Mouse (Mus musculus) urinary bladder, adult 2 months (tissue): Measurements from ENCODE around the gene Galns. TPM values are rescaled to one million over a fixed set of nuclear protein-coding genes. Genes with fewer than 3 reads are reported as not detected.

Experiments
- DNase-seq: peaks from one replicate; pipeline ENCODE4 v3.0.0; 2022; ENCODE audit warnings: low spot score
- polyA plus RNA-seq: library from polyadenylated mRNA; depleted of rRNA; stranded (reverse); fragments of >200 nt; gene quantifications from 2 replicates; pipeline ENCODE4 v1.2.3, GENCODE M21; 2012; rRNA removed

The Galns gene
- polyA plus RNA-seq, 1 experiment = 16.2 TPM

DNA sequence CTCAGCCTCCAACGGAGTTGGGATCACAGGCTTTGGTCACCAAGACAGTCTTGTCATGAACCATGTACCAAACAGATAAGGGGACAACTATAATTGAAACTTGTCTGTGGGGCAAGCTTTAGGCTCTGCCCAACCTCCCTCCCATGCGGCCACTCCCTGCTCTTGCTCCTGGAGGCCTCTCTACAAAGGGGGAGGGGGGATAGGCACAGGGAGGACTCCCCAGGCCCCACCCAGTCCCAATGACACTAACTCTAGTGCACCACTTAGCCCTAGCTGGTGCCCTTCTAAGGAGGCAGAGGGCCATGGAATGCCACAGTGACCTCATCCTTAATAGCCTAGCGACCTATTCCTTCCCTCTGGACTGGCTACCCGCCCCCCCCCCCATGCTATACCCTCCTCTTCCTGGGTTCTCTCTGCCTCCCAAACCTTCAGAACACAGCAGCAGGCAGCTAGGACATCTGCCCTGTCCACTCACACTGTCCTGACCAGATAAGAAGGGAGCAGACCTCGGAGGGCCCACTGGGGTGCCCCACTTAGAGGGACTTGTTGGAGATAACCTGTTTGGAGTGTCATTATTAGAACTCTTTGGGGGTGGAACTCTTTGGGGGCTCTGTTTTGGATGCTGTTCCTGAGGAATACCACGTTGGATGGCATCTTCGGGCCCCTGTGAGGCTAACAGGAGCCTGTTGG is 65.1 kb downstream of the Galns start:
- DNase-seq = no peak

DNA sequence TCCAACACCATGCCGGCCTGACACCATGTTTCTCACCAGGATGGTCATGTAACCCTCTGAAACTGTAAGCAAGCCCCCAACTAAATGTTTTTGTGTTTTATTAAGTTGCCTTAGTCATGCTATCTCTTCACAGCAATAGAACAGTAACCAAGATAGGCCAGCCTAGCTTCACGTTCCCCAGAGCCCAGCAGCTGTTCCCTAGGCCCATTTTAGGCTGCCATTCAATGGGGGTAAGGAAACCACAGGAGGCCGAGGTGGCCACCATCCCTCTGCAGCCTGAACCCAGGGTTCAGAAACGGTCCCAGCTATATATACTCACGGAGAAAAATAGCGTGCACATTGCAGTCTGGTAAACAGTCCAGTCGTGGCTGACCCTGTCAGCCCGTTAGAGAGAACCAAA is 67.1 kb downstream of the Galns start:
- no peak for DNase-seq

DNA sequence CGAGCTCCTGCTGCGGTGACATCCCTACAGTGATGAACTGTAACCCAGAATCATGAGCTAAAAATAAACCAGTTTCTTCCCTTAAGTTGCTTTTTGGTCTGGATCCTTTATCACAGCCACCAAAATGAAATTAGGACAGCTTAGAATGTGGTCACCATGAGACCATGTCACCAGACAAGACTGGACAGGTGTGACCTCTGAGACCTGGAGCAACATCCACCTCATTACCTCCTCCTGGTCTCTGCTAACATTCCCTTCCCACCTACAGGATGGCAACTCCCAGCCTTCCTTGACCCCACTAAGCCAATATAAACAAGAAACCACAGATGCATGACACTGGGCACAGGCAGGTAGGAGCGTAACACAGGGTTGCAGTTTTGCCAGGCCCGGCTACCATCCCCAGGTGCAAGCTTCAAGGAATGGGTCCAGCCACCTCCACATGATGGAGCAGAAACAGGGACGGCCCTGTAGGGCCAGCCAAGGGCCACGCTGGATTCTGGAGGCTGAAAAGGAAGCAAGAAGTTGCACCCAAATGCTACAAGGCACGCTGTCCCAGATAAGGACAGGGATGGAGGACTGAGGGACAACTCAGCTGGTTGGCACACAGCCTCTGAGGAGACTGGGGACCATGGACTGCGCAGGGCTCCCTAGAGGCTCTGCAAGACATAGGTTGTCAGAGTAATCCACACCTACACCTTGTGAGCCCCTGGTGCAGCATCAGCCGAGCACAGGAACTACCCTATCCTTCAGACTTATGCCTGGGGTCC is 72.8 kb downstream of the Galns start:
- DNase-seq = no peak

DNA sequence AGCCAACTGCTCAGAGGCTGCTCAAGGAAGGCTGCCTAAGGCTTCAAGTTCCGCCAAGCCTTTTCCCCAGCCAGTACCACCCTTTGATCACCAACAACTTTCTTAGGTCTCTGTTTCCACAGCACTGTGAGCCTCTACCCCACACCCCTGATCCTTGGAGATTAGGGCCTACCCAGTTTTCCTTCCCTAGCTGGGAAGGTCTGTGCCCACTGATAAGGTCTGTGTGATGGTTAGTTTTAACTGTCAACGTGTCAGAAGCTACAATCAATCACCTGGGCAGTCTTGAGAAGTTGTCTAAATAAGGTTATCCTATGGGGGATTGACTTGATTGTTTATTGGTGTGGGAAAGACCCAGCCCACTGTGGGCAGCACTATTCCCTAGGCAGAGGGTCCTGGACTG is 73.5 kb downstream of the Galns start:
- DNase-seq = no peak

DNA sequence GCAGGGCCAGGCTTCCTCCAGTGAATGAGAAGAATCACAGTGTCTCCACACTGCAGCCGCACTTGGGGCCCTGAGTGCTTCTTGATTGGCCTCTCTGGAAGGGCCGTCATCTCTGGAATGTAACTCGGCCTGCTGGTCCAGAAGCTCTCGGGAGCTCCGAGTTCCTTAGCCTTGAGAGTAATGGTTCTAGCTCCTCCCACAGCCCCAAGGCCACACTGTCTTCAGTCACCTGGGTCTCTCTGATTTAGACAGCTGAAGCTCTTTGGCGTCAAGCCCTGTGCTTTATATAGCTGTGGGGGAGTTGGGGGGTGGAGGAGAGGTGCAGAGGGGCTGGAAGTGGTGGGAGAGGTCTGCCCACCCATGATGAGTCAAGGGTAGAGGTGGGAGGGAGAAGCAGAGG is 74.2 kb downstream of the Galns start:
- no peak for DNase-seq

DNA sequence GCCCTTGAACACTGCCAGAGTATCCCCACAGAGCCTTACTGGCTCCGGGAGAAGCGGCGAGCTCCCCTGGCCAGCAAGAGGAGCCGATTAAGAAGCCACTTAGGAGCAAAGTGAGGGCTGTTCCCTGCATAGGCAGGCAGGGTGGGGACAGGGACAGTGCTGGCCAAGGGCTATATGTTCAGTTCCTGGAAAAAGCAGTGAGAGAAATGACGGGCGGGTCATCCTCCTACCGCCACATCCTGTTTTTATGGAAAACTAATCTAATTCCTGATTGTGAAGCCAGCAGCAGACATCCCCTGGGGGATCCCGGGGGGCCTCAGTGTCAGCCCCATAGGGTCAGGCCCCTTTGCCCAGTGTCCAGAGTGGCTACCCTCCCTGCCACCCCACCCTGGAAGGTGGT is 80.0 kb downstream of the Galns start:
- DNase-seq = no peak

DNA sequence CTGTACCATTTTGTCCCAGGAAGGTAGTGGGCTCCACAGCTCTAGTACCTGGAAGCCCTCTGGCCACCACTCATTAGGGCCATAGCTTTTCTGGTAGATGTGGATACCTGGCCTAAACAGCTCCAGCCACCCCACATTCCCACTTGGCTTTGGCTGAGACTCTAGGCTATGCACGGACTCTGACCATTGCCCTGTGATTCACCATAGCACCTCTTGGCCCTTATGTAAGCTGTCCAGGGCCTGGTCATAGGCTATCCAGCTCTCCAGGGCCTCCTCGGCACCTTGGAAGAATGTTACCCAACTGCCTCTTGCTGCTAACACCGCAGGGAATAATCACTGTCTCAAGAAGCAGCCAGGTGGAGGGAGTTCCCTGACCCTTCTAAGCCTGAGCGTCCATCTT is 82.1 kb downstream of the Galns start:
- no peak for DNase-seq

Other genes with a start within 250 kb of the Galns start
- 26.4 and 29.9 TPM in 2 replicates for gene Zc3h18, start 234.9 kb downstream of the Galns start, polyA plus RNA-seq
- gene Il17c, start 189.4 kb downstream of the Galns start, polyA plus RNA-seq = not detected in 2 replicates
- gene Cyba, start 178.5 kb downstream of the Galns start, polyA plus RNA-seq = 115 and 130 TPM in 2 replicates
- 18.0 and 26.0 TPM in 2 replicates for gene Mvd, start 168.0 kb downstream of the Galns start, polyA plus RNA-seq
- gene Snai3, start 150.7 kb downstream of the Galns start, polyA plus RNA-seq = 2.9 and 3.2 TPM in 2 replicates
- 61.1 and 64.7 TPM in 2 replicates for gene Rnf166, start 135.4 kb downstream of the Galns start, polyA plus RNA-seq
- 27.6 and 33.1 TPM in 2 replicates for gene Ctu2, start 135.3 kb downstream of the Galns start, polyA plus RNA-seq
- gene Piezo1, start 60.1 kb downstream of the Galns start, polyA plus RNA-seq = 68.9 and 70.9 TPM in 2 replicates
- 6.6 and 9.9 TPM in 2 replicates for gene Cdt1, start 43.4 kb downstream of the Galns start, polyA plus RNA-seq
- gene Aprt, start 34.6 kb downstream of the Galns start, polyA plus RNA-seq = 88.1 and 93.0 TPM in 2 replicates
- gene Trappc2l, start 177 bp upstream of the Galns start, polyA plus RNA-seq = 108 and 113 TPM in 2 replicates
- 0.06 TPM in 1 of 2 replicates, not detected in the other for gene Pabpn1l, start 11.3 kb upstream of the Galns start, polyA plus RNA-seq
- 0.95 and 4.0 TPM in 2 replicates for gene Cbfa2t3, start 87.6 kb upstream of the Galns start, polyA plus RNA-seq
- 14.2 and 14.4 TPM in 2 replicates for gene Acsf3, start 164.0 kb upstream of the Galns start, polyA plus RNA-seq
- gene Cdh15, start 236.5 kb upstream of the Galns start, polyA plus RNA-seq = 0.06 and 0.09 TPM in 2 replicates